Mouse (Mus musculus) stomach, embryonic 16.5 days (tissue): ENCODE data around the gene Kcne2. TPM values are rescaled to one million over a fixed set of nuclear protein-coding genes. Genes with fewer than 3 reads are reported as not detected.

Experiments used
- ATAC-seq: fragments of 200-750 bp; cut with Nextera tagmentation; 2 replicates; pipeline ENCODE4 v1.8.0; 2017; ENCODE audit warnings: moderate number of reproducible peaks, moderate TSS enrichment; ENCODE audit not compliant: insufficient read depth, low FRiP score
- H3K27ac ChIP-seq: fragments of 300-500 bp; sonication (generic); 2 replicates; pipeline ENCODE4 v1.5.1; 2014; ENCODE audit warnings: low read length
- H3K27me3 ChIP-seq: fragments of 300-500 bp; sonication (generic); 2 replicates; pipeline ENCODE4 v1.6.1; 2014; ENCODE audit warnings: low read length, control low read depth, mixed read lengths; ENCODE audit not compliant: control insufficient read depth, insufficient read depth
- H3K36me3 ChIP-seq: fragments of 300-500 bp; sonication (generic); 2 replicates; pipeline ENCODE4 v1.6.1; 2014; ENCODE audit warnings: low read length; ENCODE audit not compliant: control insufficient read depth, insufficient read depth
- H3K4me1 ChIP-seq: fragments of 300-500 bp; sonication (generic); 2 replicates; pipeline ENCODE4 v1.6.1; 2014; ENCODE audit warnings: low read length, control low read depth, mixed read lengths; ENCODE audit not compliant: control insufficient read depth, insufficient read depth
- H3K4me2 ChIP-seq: fragments of 300-500 bp; sonication (generic); 2 replicates; pipeline ENCODE4 v1.6.1; 2014; ENCODE audit warnings: low read depth, low read length, mixed read lengths
- H3K4me3 ChIP-seq: fragments of 300-500 bp; sonication (generic); replicated peaks from 2 replicates; pipeline ENCODE4 v1.5.1; 2014; ENCODE audit warnings: mild to moderate bottlenecking, low read length
- H3K9ac ChIP-seq: fragments of 300-500 bp; sonication (generic); 2 replicates; pipeline ENCODE4 v1.6.1; 2014; ENCODE audit warnings: low read length
- H3K9me3 ChIP-seq: fragments of 300-500 bp; sonication (generic); replicated peaks from 2 replicates; pipeline ENCODE4 v1.6.1; 2016; ENCODE audit warnings: low read length, control low read depth; ENCODE audit not compliant: control insufficient read depth
- WGBS: fragments of 180-500 bp; shearing (Covaris S2); extraction: QIAGEN DNeasy Blood & Tissue Kit; methylation state at CpG from one replicate; pipeline ENCODE4 v1.1.7; 2014; 5-methylcytosine and 5-hydroxymethylcytosine counted together
- polyA plus RNA-seq: library from polyadenylated mRNA; unstranded; fragments of >200 nt; fragmentation: Nextera tagmentation; extraction: Ambion mirVana; gene quantifications from 2 replicates; pipeline ENCODE4 v1.2.1, GENCODE M21; 2015

The Kcne2 gene
- polyA plus RNA-seq, 1 experiment from 2014 or later: 5.1 TPM

GRCm38 (mm10) chr16:92345177-92345576 lies 53.0 kb downstream of the Kcne2 start:
- Histone ChIP-seq H3K4me3 (no peak overlapping the region), H3K36me3 (no peaks in the 10 kb centered on the region), H3K27ac (no peak overlapping the region), H3K9me3 (no peaks in the 10 kb centered on the region), H3K4me2 (no peak overlapping the region), H3K27me3 (no peaks in the 10 kb centered on the region), H3K4me1 (no peaks in the 10 kb centered on the region), H3K9ac (no peak overlapping the region)
- no peak for ATAC-seq
- WGBS: 42% methylated on average over 11 of the region's 11 CpGs

- H3K4me1 ChIP-seq: no peaks in the 10 kb centered on the region
- no peak overlapping the region for H3K4me2 ChIP-seq
- H3K9ac ChIP-seq: no peak overlapping the region
- 74% methylated on average over 13 of the region's 13 CpGs for WGBS
- H3K27me3 ChIP-seq: no peaks in the 10 kb centered on the region
- no peaks in the 10 kb centered on the region for H3K36me3 ChIP-seq
- no peak overlapping the region for H3K27ac ChIP-seq
- ATAC-seq: peak; percentile 47; the same call in 1 of the 2 replicates
- no peaks in the 10 kb centered on the region for H3K9me3 ChIP-seq
- H3K4me3 ChIP-seq: no peak overlapping the region
Measured at GRCm38 (mm10) chr16:92346297-92346916, 54.2 kb downstream of the Kcne2 start.

Other genes starting within 250 kb of the Kcne2 start
- 72.9 and 77.0 TPM in 2 replicates for gene Mrps6, start 234.1 kb upstream of the Kcne2 start, polyA plus RNA-seq
- gene Gm49711, start 234.1 kb upstream of the Kcne2 start, polyA plus RNA-seq: not detected in 2 replicates
- gene Slc5a3, start 234.1 kb upstream of the Kcne2 start, polyA plus RNA-seq: 4.9 and 5.1 TPM in 2 replicates
- gene Smim11, start 8.9 kb downstream of the Kcne2 start, polyA plus RNA-seq: 120 and 153 TPM in 2 replicates
- gene Fam243, start 29.1 kb downstream of the Kcne2 start, polyA plus RNA-seq: not detected in 2 replicates
- gene Kcne1, start 67.1 kb downstream of the Kcne2 start, polyA plus RNA-seq: 0.92 and 1.6 TPM in 2 replicates
- 19.6 and 21.6 TPM in 2 replicates for gene Rcan1, start 178.5 kb downstream of the Kcne2 start, polyA plus RNA-seq
- gene Clic6, start 193.3 kb downstream of the Kcne2 start, polyA plus RNA-seq: 17.8 and 20.3 TPM in 2 replicates